Mouse (Mus musculus): ENCODE data around the gene Olfr1262. TPM values are rescaled to one million over a fixed set of nuclear protein-coding genes. Genes with fewer than 3 reads are reported as not detected.

Gene Olfr1262
- total RNA-seq (2021), result not detected
- long read RNA-seq, experiment 1, result 0 reads
- long read RNA-seq, experiment 2, result 0 reads

DNA sequence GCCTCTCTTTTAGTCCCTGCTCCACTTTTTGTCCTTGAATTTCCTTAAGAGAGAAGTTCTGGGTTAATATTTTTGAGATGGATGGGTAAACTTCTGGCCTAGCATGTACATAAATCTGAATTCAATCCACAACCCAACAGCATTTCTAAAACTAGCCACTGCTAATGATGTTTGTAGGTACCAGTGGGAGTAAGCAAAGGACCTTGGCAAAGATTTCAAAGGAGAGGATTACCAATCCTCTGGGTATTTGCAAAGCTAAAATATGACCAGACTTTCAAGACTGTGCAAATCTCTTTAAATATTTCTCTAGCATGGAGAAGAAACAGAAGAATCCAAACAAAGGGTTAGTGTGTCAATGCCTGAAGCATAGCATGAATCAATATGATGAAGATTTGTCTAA lies at the start of gene Olfr1262:
Gene Olfr1262, plus strand, starts transcription at position 301 of the 400 bp plus-strand sequence.
- DNase-seq, result no peak

DNA sequence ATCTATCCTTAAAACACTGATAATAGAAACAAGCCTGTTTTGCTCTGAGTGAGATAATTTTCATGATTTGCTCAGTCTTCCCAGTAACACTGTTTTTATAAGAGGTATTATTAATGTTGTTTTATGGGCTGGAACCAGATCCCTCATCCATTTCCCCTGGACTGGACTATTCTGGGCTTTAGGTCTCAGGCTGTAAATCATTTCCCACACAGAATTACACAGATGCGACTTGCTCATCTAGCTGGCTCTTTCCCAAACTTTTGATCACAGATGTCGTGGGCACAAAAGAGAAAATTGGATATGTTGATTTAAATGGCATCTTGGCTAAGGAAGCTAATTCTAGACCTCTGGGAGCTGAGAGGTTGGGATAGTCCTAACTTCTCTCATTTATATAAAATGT lies 25.8 kb upstream of the Olfr1262 start, which contains the start of gene Olfr1260:
Gene Olfr1260, plus strand, starts transcription at position 157 of the 400 bp plus-strand sequence.
- DNase-seq, result no peak

DNA sequence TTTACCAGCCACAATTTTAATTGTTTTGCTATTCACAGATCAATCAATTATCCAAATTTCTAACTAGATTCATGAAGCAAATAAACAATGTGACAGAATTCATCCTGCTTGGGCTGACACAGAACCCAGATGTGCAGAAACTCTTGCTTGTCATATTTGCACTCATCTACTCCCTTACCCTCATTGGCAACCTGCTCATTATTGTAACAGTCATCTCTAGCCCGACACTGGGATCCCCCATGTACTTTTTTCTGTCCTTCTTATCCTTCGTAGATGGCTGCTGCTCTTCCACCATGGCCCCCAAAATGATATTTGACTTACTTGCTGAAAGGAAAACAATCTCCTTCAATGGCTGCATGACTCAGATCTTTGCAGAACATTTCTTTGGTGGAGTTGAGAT lies 22.2 kb upstream of the Olfr1262 start:
- no peak for DNase-seq

DNA sequence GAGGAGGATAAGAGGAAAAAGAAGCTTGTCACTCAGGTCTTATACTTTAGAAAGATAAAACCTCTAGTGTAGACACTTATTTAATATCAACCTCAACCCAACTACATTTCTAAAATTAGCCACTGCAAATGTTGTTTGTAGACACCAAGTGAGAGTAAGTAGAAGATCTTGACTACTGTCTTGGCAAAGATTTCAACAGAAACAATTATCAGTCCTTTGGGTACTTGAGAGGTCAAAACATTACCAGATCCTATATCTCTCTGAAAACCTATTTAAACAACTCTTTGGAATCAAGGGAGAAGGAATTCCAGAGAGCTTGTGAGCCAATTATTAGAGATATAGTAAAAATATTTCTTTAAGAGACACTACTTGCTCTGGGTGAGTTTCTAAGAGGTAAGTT lies 9.0 kb upstream of the Olfr1262 start, which contains the start of gene Olfr1261:
Gene Olfr1261, plus strand, starts transcription at position 301 of the 400 bp plus-strand sequence.
- no peak for DNase-seq

DNA sequence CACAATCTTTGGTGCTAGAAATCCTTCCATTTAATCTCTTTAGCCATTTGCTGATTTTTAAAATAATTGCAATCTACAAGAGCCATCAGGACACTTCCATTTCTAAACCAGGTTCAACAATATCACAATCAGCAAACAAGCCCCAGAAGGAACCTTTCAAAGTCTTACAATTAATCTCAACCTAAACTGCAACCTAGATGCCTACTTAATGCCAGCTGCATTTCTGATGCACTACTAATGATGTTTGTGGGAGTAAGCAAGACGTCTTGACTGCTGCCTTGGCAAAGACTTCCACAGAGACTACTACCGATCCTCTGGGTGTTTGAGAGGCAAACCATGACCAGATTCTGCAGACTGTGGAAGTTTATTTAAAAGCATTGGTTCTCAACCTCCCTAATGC lies 11.9 kb downstream of the Olfr1262 start, which contains the start of gene Olfr1263:
Gene Olfr1263, plus strand, starts transcription at position 301 of the 400 bp plus-strand sequence.
- no peak for DNase-seq

DNA sequence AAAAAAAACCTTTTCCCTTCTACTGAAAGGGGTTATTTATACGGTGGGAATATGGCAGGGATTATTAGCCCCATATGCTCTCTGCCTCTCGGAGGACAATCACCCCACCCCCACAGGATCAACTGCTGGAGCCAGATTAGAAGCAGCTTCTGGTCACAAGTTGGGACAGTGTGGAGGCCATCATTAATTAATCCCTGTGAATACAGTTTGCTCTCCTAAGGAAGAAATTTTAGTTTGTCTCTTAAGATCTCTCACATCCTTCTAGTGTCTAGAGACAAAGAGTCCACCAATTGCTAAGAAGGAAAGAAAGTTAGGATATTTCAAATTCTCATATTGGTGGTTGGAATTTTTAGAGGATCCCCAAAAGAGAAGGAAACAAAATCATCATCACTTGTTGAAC lies 25.5 kb downstream of the Olfr1262 start, which contains the start of gene Olfr1264:
Gene Olfr1264, minus strand, starts transcription at position 101 of the 400 bp plus-strand sequence.
- no peak for DNase-seq

DNA sequence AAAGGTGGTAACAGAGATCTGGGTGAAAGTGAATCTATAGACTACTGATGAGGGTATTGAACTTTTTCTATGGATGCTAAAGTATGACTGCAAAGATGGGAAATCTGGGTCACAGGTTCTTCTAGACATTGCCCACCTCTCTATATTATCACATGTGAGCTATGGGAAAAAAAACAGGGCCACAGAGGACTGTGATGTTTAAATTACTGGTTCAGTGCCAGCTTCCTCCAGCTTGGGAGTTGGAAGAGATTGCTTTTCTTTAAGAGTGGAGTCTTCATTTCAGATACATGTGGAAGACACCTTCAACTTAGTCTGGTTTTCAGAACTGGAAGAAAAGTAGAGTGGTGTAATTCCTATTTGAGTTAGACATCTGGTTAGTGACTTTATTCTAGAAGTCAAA lies 35.1 kb downstream of the Olfr1262 start, which contains the start of gene Olfr1265:
Gene Olfr1265, plus strand, starts transcription at position 301 of the 400 bp plus-strand sequence.
- no peak for DNase-seq

Other genes with a start within 250 kb of the Olfr1262 start
- not detected for gene Olfr1253, start 243.1 kb upstream of the Olfr1262 start, total RNA-seq (2021)
- not detected for gene Olfr1254, start 206.5 kb upstream of the Olfr1262 start, total RNA-seq (2021)
- gene Olfr1255, start 188.1 kb upstream of the Olfr1262 start, total RNA-seq (2021), result not detected
- gene Olfr1256, start 158.6 kb upstream of the Olfr1262 start, total RNA-seq (2021), result not detected
- gene Olfr48, start 151.9 kb upstream of the Olfr1262 start, total RNA-seq (2021), result not detected
- not detected for gene Olfr1257, start 121.7 kb upstream of the Olfr1262 start, total RNA-seq (2021)
- not detected for gene Olfr1258, start 72.8 kb upstream of the Olfr1262 start, total RNA-seq (2021)
- not detected for gene Olfr1259, start 51.5 kb upstream of the Olfr1262 start, total RNA-seq (2021)
- not detected for gene Olfr1260, start 25.8 kb upstream of the Olfr1262 start, total RNA-seq (2021)
- not detected for gene Olfr1261, start 8.9 kb upstream of the Olfr1262 start, total RNA-seq (2021)
- gene Olfr1263, start 12.0 kb downstream of the Olfr1262 start, total RNA-seq (2021), result not detected
- gene Olfr1264, start 25.4 kb downstream of the Olfr1262 start, total RNA-seq (2021), result not detected
- not detected for gene Olfr1265, start 35.2 kb downstream of the Olfr1262 start, total RNA-seq (2021)
- not detected for gene Olfr140, start 63.4 kb downstream of the Olfr1262 start, total RNA-seq (2021)
- not detected for gene Olfr1269, start 121.3 kb downstream of the Olfr1262 start, total RNA-seq (2021)
- gene Olfr32, start 142.2 kb downstream of the Olfr1262 start, total RNA-seq (2021), result not detected
- gene Olfr1270, start 152.9 kb downstream of the Olfr1262 start, total RNA-seq (2021), result not detected
- gene Olfr1506, start 224.3 kb downstream of the Olfr1262 start, total RNA-seq (2021), result not detected